Mouse (Mus musculus) Muller cell, postnatal 12 days (primary cell): ENCODE data around the gene Wapl.
A peak's percentile ranks its signal among the peaks of the same experiment; 100 is the strongest.

ENCODE experiments used
- DNase-seq: peaks from one replicate; pipeline ENCODE4 v3.0.0-alpha.2; 2015; ENCODE audit errors: inconsistent ontology term

The Wapl gene

GRCm38 (mm10) chr14:34693970-34694369, 20.2 kb downstream of the Wapl start:
- no peak for DNase-seq

DNA sequence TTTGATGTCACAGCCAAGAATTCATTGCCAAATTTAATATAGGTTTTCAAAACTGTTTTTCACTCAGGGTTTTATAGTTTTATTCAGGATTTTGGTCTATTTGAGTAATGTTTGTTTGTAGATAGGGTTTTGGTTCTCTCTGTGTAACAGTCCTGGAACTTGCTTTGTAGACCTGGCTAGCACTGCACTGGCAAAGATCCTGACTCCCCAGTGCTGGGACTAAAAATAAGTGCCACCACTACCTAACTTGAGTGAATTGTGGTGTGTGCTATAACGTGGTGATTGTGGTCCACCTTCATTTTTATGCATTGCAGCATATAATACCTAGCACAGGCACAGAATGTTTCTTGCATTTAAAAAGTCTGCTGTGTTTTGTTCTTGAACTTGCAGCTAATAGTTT, 23.6 kb downstream of the Wapl start:
- no peak for DNase-seq

DNA sequence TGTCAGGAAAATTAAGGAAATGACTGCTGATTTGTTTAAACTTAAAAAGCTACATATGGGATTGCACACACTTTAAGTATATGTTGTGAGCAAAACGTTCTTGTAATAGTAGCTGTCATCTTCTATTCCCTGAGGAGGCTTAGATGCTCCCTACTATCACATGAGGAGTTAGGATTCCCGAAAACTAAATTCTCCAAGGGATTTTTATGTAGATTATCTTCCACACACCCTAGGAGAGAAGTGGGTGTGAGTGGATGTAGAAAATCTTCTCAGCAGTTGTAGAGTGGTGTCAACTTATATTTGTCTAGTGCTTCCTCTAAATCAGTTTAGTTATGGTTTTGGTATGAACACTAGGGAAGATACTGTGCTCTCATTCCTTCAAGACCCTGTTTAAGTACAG, 36.5 kb downstream of the Wapl start:
- DNase-seq: no peak

DNA sequence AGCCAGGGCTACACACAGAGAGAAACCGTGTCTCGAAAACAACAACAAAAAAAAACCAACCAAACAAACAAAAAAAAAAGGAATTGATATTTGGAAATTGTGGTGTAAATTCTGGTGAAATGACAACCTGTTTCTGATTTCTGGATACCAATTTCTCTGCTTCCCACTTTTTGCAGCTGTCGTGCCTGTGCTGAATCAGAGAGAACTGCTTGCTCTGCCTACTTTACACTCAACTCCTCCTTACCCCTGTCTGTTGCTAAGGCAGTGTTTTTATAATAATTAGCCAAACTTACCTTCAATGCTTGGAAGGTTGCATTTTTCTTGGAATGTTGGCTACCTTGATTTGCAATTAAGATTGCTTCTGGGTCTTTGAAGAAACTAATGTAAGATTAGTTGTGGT, 38.3 kb downstream of the Wapl start:
- DNase-seq: no peak

DNA sequence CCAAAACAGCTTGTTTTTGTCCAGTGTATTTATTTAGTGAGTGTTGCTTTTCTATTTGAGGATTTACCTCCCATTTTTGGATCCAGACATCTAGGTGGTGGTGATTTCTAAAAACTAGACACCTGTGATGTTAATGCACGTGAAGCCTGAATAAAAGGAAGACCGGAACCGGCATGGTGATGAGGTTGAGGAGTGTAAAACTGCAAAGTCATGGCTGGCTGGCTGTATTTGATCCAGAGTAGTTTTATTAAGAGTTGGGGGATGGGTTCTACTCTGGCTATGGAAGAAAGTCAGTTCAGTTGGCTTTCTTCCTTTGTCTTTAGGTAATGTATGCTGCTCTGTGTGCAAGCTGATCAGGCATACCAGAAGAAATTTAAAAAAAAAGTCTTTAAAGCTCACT, 39.1 kb downstream of the Wapl start:
- no peak for DNase-seq

GRCm38 (mm10) chr14:34718150-34718549, 44.4 kb downstream of the Wapl start:
- no peak for DNase-seq

GRCm38 (mm10) chr14:34727709-34728108, 54.0 kb downstream of the Wapl start:
- no peak for DNase-seq

DNA sequence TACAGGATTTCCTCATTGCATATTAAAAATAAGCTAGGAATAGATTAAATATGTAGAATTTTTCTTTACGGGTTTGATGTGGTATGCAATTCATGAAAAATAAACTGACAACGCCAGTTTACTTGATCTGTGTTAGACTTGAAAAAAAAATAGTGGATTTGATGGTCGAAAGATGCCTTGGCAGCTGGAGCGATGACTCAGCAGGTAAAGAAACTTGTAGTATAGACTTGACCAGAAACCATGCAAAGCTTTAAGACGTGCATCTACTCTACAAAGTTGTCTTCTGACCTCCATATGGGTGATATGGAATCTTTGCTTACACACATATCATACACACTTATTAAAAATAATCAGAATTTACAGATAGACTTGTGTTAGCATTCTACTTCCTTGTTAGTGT, 61.7 kb downstream of the Wapl start:
- no peak for DNase-seq

GRCm38 (mm10) chr14:34745401-34745800, 71.7 kb downstream of the Wapl start:
- DNase-seq: no peak

DNA sequence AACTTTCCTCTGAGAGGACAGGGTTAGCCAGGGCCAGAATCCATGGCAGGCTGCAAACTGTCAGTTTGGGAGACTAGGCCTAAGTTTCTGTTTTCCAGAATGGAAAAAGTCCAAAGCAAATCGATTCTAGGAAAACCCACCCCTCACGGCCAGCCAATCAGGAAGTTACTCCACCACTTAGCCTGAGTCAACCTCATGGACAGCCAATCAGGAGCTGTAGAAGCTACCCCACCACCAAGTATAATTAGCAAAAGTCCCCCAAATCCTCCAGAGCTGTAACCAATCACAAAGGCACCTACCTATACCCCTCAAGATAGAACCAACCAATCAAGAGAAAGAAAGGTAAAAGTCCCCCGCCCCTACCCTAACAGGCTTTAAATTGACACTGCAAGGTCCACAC, 82.0 kb downstream of the Wapl start:
- DNase-seq: no peak

GRCm38 (mm10) chr14:34759938-34760337, 86.2 kb downstream of the Wapl start:
- no peak for DNase-seq

DNA sequence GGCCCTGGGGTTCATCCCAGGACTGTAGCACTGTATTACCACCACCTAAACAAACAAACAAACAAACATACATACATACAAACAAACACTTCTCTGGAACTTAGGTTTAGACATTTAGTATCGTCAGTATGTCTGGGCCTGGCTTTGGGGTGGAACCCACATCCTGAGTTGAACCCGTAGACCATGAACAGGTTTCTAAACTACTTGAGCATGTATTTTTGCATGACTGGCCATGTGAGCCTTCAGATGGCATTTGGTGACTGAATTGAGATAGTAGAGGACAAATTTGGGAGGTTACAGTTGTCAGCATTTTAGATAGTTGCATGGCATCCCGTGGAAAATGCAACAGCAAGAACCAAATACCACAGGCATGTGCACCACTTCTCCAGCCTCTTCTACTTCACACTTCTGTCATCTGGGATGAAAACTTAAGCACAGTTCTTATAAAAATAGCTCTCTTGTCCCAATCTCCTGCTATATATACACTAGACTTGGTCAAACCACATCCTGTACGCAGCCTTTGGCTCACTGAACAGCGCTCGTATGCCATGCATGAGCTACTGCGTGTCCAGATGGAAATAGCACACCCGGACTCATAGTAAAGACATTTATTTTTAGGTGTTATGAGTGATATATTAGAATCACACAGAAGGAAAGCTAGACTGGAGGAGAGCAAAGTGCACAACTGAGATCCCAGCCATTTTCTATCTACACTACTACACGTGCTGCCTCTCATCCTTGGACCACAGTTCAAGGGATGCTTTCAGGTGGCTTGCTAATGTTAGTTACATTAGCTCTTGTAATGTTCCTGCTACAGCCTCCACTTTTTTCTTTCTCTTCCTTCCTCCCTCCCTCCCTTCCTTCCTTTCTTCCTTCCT, 87.6 kb downstream of the Wapl start:
- DNase-seq: no peak

- DNase-seq: no peak
Measured at GRCm38 (mm10) chr14:34762682-34763081, 89.0 kb downstream of the Wapl start.

DNA sequence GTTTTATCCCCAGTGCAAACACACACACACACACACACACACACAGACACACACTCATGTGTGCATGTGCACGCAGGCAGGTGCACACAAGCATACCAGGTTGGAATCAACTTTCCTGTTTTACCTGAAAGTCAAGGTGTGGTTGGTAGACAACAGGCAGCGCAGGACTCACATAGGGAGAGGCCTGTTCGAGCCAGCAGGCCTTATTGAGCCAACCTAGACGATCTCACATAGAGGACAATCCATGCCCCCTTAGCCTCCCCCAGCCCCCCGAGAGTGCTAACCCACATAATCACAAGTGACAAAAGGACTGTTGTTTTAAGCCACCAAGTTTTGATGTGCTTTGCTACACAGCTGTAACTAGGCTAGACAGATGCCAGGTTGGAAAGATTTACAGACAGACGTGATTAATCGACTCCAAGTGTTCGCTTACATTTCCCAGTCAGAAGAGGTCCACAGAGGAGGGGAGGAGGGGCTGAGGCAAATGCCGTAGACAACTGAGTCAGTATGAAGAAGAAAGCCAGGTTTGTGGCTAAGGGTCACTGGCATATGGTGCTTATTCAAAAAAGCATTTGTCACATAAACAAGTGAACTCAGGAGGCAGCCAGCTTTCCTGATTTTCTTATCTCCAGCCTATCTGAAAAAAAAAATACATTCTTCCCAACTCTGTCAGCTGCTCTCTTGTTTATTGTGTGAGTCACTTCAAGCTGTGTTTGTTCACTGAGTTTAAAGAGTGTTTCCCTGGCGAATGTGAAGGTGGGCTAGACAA, 90.2 kb downstream of the Wapl start:
- DNase-seq: peak; percentile 47

DNA sequence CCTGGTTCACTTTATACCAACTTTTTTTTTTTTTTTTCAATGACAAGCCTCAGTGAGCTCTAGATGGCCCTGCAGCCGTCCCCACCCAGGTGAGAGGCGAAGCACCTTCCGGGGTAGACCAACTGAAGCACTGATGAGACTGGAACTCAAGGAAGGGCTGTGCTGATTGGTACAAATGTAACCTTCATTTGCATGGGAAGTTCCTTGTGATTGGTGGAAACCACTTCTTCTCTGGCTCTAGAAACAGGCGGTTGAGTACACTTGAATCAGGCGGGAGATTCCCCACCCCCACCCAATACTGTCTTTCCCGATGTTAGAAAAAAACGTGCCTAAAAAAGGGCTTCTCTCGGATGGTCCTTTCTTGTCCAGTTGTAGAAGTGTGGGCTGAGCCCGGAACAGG, 91.2 kb downstream of the Wapl start:
- no peak for DNase-seq

GRCm38 (mm10) chr14:34765380-34765779, 91.7 kb downstream of the Wapl start:
- DNase-seq: no peak

- no peak for DNase-seq
Measured at GRCm38 (mm10) chr14:34766181-34766580, 92.5 kb downstream of the Wapl start.

DNA sequence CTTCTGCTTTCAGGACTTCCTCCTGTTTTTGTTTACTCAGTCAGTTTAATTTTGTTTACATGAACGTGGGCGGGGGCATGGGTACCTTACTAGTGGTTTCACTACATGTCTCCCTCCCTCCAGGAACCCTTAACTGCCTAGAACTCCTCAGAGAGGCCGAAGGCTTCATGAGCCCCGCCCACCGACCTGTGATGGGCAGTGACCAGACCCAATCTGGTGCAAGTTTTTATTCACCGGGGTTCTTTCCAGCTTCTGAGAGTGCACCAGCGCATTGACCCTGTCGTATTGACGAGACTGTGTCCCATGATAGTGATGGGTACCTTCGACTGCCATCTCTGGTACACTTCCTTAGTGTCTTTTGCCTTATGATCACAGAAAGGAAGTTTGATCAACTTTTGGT, 94.6 kb downstream of the Wapl start:
- peak; percentile 85 for DNase-seq

DNA sequence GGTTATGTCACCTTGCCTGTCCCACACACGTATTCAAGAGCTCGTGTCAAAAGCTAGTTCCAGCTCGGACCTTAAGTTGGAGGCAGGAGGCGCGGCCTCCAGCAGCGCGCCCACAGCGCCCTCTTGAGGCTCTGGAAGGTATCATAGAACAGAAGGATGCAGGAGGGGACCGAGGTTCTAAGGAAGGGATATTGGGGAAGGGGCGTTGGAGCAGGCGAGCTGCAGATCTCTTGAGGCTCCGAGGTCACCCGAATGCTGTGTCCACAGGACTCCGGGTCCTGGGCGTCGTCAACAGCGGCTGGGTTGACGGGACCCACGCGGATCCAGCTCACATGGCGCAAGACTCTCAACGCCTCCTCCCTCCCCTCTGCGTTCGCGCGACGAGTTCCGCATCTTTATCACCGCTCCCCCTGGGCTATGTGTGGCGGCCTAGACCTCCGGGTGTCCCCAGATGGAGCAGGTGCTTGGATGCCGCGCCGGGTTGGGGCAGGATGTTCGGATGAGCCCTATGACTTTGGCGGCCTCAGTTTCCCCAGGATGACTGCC, 95.4 kb downstream of the Wapl start:
- DNase-seq: peak; percentile 65

DNA sequence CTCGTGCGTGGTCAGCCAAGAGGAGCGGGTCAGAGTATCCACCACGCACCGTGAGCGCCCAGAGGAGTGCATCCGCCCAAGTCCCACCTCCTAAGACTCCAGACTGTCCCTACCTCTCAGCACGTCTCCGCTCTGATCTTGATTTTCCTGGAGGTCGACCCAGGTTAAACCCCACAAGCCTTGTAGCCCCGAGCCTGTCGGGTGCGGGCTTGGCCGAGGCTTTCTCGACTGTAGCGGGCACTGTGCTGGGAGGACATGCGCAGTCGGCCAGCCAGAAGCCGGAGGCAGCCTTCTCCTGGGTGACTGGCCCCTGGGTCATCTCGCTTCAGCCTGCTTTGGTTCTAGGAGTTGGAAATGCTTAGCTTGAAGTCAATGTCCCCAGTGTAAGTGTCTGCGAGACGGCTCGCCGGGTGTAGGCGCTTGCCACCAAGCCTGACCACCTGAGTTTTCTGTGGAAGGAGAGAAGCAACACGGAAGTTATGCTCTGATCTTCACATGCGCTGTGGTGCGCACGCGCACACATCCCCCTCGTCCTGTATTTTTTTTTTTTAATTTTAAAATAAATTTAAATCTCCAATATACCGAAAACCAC, 95.9 kb downstream of the Wapl start:
- DNase-seq: no peak

- no peak for DNase-seq
Measured at GRCm38 (mm10) chr14:34770467-34770866, 96.7 kb downstream of the Wapl start.

GRCm38 (mm10) chr14:34771601-34772000, 97.9 kb downstream of the Wapl start:
- no peak for DNase-seq
